Mouse (Mus musculus) E14TG2a.4 (cell line): ENCODE results near the gene Pla2g3.

ENCODE experiments used
- H3K27me3 ChIP-seq: 2 replicates; pipeline ENCODE4 v1.6.1; 2014; ENCODE audit warnings: low read length, control low read depth; ENCODE audit not compliant: insufficient read depth
- H3K36me3 ChIP-seq: 2 replicates; pipeline ENCODE4 v1.6.1; 2014; ENCODE audit warnings: low read length, control low read depth; ENCODE audit not compliant: insufficient read depth
- H3K4me1 ChIP-seq: replicated peaks from 2 replicates; pipeline ENCODE4 v1.6.1; 2014; ENCODE audit warnings: low read depth, low read length, control low read depth
- H3K4me3 ChIP-seq: replicated peaks from 2 replicates; pipeline ENCODE4 v1.5.1; 2014; ENCODE audit warnings: mild to moderate bottlenecking, low read length
- H3K9me3 ChIP-seq: 2 replicates; pipeline ENCODE4 v1.6.1; 2014; ENCODE audit warnings: low read length, control low read depth
- CTCF ChIP-seq: conservative IDR thresholded peaks from 2 replicates; pipeline ENCODE4 v1.5.1; 2014; ENCODE audit warnings: low read length
- NANOG ChIP-seq: IDR thresholded peaks from 2 replicates; pipeline ENCODE4 v1.6.1; 2014; ENCODE audit warnings: borderline replicate concordance, low read length, mixed read lengths
- POU5F1 ChIP-seq: IDR thresholded peaks from 2 replicates; pipeline ENCODE4 v1.6.1; 2014; ENCODE audit warnings: low read length, borderline replicate concordance

Gene Pla2g3

DNA sequence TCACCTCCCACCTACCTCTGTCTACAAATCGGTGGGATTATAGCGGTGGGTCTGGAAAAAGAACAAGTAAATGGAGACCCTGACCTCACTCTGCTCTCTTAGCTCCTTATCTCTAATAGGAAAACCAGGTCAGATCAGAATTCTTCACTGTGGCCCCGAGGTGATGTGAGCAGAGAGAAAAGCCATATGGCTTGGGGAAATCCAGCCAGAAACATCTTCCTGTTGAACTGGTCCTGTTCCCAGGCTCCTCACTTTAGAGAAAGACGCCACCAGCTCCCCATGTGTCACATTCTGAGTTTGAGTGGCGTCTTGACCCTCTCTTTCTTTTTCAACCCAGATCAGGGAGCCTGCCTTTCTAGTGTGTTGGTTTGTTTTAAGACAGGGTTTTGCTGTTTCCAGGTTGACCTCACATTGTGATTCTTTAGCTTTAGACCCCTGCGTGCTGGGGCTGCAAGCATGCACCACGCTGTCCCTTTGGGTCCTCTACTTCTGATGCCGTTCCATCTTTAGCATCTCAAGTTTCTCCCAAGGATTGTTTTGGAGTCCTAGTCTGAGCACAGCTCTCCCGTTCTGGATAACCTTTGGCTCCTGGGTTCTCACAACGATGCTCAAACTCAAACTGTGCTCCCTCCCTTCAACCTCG is 31.8 kb downstream of the Pla2g3 start:
- H3K36me3 ChIP-seq = peaks cover 65% of the 10 kb centered on the region
- peaks cover 64% of the 10 kb centered on the region for H3K4me1 ChIP-seq
- H3K9me3 ChIP-seq = no peaks in the 10 kb centered on the region
- H3K4me3 ChIP-seq = no peak overlapping the region
- TF ChIP-seq CTCF = no peak
- TF ChIP-seq NANOG = no peak
- TF ChIP-seq POU5F1 = no peak
- H3K27me3 ChIP-seq = peaks cover 60% of the 10 kb centered on the region

DNA sequence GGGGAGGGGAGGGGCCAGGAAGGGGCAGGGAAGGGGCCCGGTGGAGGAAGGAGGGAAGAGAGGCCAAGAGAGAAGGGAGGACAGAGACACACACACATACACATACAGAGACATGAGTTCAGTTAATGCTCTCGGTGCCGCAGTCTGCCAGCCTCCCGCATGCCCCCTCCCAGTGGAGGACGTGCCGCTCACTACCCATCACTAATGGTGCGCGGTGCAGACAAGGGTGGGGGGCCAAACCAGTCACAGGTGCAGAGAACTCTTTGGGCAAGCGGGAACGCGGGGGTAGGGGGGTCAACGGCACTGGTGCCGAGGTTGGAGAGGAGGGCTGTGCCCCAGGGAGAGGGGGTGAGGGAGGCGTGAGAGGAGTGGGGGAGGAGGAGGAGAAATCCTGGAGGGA is 32.8 kb downstream of the Pla2g3 start:
- Histone ChIP-seq H3K4me1 (peaks cover 54% of the 10 kb centered on the region), H3K4me3 (peak overlapping the region; percentile 45), H3K36me3 (peaks cover 75% of the 10 kb centered on the region), H3K27me3 (peaks cover 50% of the 10 kb centered on the region), H3K9me3 (no peaks in the 10 kb centered on the region)
- no peak for TF ChIP-seq CTCF
- TF ChIP-seq NANOG = no peak
- TF ChIP-seq POU5F1 = no peak

DNA sequence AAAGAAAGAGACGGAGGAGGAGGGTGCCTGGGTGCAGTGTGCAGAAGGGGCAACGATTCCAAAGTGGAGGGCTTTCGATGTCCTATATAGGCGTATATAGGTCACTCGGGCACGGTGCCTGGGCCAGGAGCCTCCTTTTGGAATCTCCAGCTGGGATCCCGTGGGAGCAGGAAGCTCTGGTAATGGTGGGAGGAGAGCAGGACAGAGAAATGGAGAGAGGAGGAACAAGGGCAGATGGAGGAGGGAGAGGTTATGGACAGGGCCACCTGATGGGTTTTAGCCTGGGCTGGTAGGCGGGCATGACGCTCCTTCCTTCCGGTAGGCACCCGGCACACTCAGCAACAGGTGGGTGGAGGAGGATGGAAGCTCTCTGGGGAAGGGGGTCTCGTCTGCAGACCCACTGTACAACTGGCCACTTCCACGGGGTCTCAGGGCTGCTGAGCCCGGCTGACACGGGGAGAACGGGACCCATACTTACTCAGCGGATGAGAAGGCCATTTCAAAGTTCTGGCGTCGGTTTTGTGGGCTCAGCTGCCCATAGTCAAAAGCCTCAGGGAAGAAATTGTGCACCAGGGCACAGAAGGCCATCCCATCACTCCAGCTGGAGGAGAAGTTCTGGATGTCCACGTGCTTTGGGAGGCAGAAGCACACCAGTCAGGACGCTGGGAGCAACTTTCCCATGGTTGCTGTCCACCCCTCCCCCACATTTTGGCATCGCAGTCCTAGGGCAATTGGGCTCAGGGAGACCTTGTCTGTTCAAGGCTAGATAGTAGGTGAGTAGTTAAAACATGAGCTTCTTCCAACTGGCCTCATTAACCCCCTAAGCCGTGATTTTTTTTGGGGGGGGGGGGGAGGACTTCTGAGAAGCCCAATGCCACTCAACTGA is 33.5 kb downstream of the Pla2g3 start:
- peaks cover 47% of the 10 kb centered on the region for H3K4me1 ChIP-seq
- H3K27me3 ChIP-seq = peaks cover 43% of the 10 kb centered on the region
- H3K4me3 ChIP-seq = peak overlapping the region; percentile 45
- TF ChIP-seq NANOG = no peak
- TF ChIP-seq POU5F1 = no peak
- H3K36me3 ChIP-seq = peaks cover 82% of the 10 kb centered on the region
- no peaks in the 10 kb centered on the region for H3K9me3 ChIP-seq

DNA sequence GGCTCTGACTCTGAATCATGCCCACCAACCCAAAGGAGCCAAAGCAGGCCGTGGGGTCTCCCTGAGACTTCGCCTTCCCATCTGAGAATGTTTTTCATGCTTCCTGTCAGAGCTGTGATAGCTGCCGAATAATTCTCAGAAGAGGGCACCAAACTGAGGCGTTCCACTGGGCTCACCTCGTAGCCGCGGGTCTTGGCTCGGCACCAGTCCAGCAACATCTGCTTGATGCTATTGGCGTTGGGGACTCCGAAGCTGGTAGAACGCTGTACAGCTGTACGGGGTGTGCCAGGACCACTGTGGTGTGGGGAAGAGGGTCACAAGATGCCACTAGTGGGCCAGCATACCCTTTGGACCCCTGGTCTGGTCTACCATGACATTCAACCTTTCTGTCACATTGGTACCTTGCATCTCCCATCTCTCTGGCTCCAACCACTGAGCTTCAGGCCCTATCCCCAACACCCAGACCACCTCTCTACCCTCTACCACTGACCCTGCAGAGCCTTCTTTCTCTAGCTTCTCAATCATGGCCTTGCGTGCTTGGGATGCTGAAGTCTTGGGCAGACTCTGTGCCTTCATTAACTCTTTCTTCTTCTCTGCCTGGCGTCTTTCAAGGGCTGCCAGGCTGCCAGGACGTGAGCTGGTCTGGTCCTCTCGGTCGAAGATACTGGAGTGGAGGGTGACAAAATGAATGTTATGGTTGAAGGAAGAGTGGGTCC is 34.4 kb downstream of the Pla2g3 start:
- TF ChIP-seq CTCF = no peak
- no peak for TF ChIP-seq POU5F1
- TF ChIP-seq NANOG = no peak
- H3K9me3 ChIP-seq = no peaks in the 10 kb centered on the region
- peaks cover 45% of the 10 kb centered on the region for H3K4me1 ChIP-seq
- no peak overlapping the region for H3K4me3 ChIP-seq
- peaks cover 89% of the 10 kb centered on the region for H3K36me3 ChIP-seq
- peaks cover 35% of the 10 kb centered on the region for H3K27me3 ChIP-seq

DNA sequence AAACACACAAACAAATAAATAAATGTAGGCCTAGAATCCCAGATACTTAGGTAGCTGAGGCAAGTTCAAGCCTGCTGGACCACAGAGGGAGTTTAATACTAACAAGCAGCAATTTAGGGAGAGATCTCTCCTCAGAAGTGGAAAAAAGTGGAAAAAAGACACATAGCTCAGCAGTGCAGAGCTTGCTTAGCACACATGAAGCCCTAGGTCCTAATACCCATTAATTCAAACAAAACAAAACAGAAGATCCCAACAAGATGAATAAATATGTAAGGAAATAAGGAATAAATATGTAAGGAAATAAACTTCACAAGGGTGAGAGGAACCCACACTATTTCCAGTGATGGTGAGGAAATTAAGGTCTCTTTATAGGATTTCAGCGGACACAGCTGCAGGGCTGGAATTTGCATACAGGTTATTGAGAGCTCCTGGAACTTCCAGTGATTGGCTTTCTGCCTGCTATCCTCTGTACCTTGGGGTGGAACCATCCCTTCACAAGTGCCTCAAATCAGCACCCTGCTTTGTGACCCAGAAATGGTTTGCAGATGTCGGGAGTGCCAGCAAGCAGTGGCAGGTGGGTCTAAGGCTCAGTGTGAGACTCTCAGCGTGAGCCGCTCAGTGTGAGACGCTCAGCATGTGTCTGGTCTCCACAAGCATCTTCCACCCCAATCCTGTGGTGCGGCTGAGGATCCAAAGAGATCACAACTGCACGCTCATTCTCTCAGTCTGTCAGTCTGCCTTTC is 35.9 kb downstream of the Pla2g3 start:
- H3K4me3 ChIP-seq = no peak overlapping the region
- H3K9me3 ChIP-seq = no peaks in the 10 kb centered on the region
- peaks cover 45% of the 10 kb centered on the region for H3K4me1 ChIP-seq
- H3K27me3 ChIP-seq = peaks cover 19% of the 10 kb centered on the region
- H3K36me3 ChIP-seq = peaks cover 95% of the 10 kb centered on the region
- TF ChIP-seq CTCF (no peak), POU5F1 (no peak), NANOG (no peak)

DNA sequence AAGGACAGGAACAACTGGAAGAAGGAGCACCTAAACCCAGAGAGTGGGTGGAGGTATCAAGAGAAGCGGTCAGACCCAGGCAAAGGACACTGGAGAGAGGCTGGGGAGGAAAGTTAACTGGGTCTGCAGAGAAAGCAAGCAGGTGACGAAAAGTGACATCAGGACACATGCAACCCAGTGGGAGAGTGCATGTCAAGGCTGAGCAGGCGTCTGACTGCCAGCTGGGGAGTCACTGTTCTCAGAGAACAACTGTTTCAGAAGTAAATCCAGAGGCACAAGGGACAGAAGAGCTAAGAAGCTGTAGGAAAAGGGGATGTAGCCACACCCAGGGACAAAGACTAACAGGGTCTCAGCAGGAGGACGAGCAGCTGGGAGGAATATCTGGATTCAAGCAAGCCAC is 37.5 kb downstream of the Pla2g3 start:
- Histone ChIP-seq H3K4me3 (no peak overlapping the region), H3K9me3 (no peaks in the 10 kb centered on the region), H3K27me3 (peaks cover 4% of the 10 kb centered on the region; the same call in 1 of the 2 replicates), H3K4me1 (peaks cover 56% of the 10 kb centered on the region), H3K36me3 (peaks cover 95% of the 10 kb centered on the region)
- TF ChIP-seq POU5F1 (no peak), NANOG (no peak), CTCF (no peak)

DNA sequence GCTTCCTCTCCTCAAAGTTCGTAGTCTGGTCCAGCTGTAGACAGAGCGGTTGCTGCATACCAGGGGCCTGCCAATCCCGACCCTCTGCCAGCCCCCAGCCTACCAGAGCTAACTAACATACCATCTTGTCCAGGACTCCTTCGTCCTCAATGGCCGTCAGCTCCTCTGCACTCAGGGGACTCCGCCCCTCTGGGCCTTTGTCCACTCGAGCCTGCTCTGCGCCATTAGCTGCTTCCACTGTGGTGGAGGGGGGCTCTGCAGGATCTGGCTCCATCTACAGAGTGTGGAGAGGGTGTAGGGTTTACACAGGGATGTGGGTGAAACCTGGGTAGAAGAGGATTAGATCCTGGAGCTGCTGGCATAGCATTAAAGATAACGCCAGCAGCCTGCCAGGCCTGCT is 38.1 kb downstream of the Pla2g3 start:
- H3K36me3 ChIP-seq = peaks cover 95% of the 10 kb centered on the region
- no peak overlapping the region for H3K4me3 ChIP-seq
- H3K4me1 ChIP-seq = peaks cover 56% of the 10 kb centered on the region
- H3K9me3 ChIP-seq = no peaks in the 10 kb centered on the region
- TF ChIP-seq NANOG (no peak), POU5F1 (no peak), CTCF (no peak)
- 0 out of 2 replicates have a peak, but pooled peaks cover 4% of the 10 kb centered on the region for H3K27me3 ChIP-seq
